Mouse (Mus musculus): ENCODE results near the gene Dhx58.
"Not testable (repeated sequence)": the region's sequence is repeated elsewhere in the genome, so short reads cannot be mapped to it uniquely, and the experiment has no call there.

Dhx58 gene

DNA sequence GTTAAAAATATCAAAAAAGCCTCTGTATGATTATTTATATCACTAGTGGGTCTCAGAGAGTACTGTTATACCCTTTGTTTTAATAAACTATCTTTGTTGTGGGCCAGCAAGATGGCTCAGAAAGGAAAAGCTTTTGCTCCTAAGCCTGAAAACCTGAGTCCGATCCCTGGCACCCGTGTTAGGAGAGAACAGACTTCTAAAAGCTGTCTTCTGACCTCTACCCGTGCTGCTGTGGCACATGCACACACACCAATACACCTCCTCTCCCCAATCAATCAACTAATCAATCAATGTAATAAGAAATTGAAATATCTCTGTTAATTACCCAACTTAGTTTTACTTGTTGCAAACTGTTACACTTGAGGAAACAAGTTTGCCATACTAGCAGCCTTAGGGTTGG is 3.4 kb downstream of the Dhx58 start:
- no peak for DNase-seq (ENCODE audit: low spot score)

GRCm38 (mm10) chr11:100697921-100698320 is 6.2 kb downstream of the Dhx58 start:
- DNase-seq (ENCODE audit: low spot score) = no peak

DNA sequence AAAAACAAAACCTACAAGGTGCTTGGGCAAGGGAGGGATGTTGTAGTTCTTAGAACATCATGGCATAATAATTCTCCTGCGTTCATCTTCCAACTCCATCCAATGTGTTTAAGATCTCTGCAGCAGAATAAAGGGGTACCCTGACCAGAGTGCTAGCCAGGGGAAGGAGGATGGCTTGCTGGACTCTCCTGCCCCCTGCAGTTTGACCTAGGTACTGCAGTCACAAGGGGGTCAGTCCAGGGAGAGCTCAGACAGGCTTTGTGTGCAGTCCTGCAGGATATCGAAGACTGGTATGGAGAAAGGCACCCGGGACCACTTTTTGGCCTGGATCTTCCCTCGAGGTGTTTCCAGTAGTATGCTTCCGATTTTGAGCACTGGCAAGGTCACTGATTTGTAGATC is 9.1 kb downstream of the Dhx58 start:
- DNase-seq (ENCODE audit: low spot score) = no peak

- no peak for DNase-seq (ENCODE audit: low spot score)
Observed at GRCm38 (mm10) chr11:100693154-100693553, 10.9 kb downstream of the Dhx58 start.

DNA sequence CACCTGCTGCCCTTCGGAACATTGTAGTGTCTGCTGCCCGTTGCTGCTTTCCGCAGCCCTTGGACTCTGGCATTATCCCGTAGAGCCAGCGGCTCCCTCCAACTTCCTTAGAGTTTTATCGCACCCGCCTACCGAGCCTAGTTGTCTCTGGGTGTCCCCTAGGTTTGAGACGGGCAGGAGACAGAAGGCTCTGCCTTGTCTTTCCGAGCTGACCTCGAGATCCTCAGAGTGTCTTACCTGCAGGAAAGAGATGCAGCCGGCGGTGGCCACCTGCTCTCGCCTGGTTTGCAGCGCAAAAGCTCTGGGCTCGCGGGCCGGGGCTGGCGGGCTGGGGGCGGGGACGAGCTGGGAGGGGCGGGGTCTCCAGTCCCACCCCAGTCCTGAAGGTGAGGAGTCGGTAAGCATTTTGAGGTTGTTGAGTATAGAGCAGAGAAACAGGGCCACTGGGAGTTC is 11.9 kb downstream of the Dhx58 start, which contains the start of gene Zfp385c:
Gene Zfp385c (minus strand): TSS at position 292 of the 453 bp plus-strand sequence.
- no peak for DNase-seq (ENCODE audit: low spot score)

GRCm38 (mm10) chr11:100690389-100690788 is 13.7 kb downstream of the Dhx58 start:
- DNase-seq (ENCODE audit: low spot score) = no peak

GRCm38 (mm10) chr11:100688443-100688842 is 15.6 kb downstream of the Dhx58 start:
- DNase-seq (ENCODE audit: low spot score) = no peak

GRCm38 (mm10) chr11:100687265-100687664 is 16.8 kb downstream of the Dhx58 start:
- no peak for DNase-seq (ENCODE audit: low spot score)

- DNase-seq (ENCODE audit: low spot score) = no peak
Observed at GRCm38 (mm10) chr11:100685371-100685770, 18.7 kb downstream of the Dhx58 start.

GRCm38 (mm10) chr11:100684084-100684483 is 20.0 kb downstream of the Dhx58 start:
- no peak for DNase-seq (ENCODE audit: low spot score)

- DNase-seq (ENCODE audit: low spot score) = no peak
Observed at GRCm38 (mm10) chr11:100682526-100682925, 21.5 kb downstream of the Dhx58 start.

DNA sequence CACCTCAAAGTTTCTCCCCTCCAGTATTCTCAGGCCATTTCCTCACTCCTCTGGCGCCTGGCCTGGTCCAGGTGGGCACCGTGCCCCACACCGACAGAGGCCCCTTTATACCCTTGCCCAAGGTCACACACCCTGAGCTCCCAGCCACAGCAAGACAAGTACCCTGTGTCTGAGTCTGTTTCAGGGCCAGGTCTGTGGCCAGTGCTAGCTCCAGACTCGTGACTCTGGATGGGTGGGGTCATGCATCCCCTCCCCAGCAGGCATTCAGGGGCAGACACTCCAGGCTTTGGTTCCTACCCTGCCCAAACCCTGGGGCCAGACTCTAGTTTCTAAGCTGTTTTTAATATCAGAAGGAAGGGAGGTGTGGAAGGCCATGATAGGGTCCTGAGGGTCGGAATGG is 22.2 kb downstream of the Dhx58 start:
- DNase-seq (ENCODE audit: low spot score) = no peak

GRCm38 (mm10) chr11:100677810-100678209 is 26.3 kb downstream of the Dhx58 start:
- DNase-seq (ENCODE audit: low spot score) = no peak

DNA sequence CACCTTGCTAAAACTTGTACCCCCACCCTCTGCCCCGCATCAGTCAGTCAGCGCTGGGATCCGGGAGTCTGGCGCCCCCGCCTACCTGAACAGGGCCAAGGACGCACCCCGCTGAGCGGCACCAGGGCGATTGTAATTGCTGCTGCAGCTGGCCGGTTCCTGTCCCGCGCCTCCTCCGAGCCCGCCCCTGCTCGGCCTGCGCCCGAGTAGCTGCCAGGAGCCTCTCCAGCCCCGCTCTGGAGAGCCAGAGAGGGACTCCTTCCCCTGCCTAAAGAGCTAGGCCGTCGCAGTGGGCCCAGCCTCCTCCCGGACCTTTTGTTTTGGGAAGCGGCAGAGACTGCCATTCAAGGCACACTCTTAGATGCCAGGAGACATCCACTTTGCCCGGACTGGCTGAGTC is 30.9 kb downstream of the Dhx58 start:
- no peak for DNase-seq (ENCODE audit: low spot score)

DNA sequence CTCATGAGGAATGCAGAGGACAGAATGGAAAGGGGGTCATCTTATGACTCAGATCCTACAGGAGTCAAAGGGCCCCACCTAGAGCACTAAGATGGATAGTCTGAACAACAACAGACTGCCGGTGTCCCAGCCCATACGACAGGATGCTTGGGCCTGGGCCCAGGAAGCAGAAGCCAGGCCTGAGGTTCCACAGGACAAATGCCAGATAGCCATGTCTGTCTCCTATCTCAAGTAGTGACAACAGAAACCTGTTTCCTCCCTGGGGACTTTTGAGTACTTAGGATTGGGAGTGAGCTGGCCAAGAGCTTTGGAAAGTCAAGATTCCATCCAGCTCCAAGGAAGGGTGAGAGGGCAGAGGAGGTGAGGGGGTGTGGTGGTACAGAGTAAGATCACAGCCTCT is 32.1 kb downstream of the Dhx58 start:
- no peak for DNase-seq (ENCODE audit: low spot score)

- no peak for DNase-seq (ENCODE audit: low spot score)
Observed at GRCm38 (mm10) chr11:100671049-100671448, 33.0 kb downstream of the Dhx58 start.

DNA sequence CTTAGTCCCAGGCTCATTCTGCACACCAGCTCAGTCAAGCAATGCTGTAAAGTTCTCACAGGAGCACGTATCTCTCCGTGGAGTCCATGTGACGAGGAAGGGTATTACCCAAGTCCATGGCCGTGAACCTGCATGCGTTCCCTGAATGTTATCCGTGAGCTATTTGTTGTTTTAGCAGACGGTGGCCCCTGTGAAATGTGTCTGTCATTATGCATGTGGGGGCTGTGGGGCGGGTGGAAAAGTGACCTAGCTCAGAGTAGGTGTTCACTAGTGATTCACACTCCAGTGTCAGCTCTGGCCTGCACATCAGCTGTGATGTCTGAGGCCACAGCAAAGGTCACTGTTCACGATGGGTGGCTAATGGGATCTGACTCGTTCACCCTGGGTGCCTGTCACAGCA is 44.3 kb downstream of the Dhx58 start:
- DNase-seq (ENCODE audit: low spot score) = no peak

GRCm38 (mm10) chr11:100656458-100656857 is 47.6 kb downstream of the Dhx58 start:
- DNase-seq (ENCODE audit: low spot score) = no peak

DNA sequence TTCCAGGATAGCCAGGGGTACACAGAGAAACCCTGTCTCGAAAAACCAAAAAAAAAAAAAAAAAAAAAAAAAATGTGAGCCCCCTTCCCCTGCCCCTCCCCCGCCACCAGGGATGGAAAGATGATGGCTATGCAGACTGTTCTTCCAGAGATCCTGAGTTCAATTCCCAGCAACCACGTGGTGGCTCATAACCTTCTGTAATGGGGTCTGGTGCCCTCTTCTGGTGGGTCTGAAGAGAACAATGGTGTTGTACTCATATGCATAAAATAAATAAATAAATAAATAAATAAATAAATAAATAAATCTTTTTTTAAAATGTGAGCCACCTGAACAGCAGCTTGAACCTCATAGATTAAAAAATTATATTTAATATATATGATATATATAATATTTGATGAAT is 48.5 kb downstream of the Dhx58 start:
- DNase-seq (ENCODE audit: low spot score) = not testable (repeated sequence)

GRCm38 (mm10) chr11:100651748-100652147 is 52.3 kb downstream of the Dhx58 start:
- DNase-seq (ENCODE audit: low spot score) = no peak

DNA sequence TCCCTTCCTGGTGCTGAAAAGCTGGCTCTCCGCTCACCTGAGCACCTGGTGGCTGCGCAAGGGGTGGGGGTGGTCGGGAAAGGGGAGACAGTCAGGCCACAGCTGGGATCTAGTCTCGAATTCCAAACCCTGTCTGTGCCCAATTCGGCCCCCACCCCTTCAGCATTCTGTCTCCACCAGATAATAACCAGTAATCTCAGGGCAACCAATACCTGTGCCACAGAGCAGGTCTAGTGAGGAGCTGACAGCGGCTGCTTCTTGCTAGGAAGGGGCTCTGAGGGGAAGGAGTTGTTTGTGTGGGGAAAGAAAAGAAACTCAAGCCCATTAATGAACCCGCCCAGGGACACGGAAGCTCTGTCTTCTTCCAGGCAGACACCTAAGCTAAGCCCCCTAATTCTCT is 52.9 kb downstream of the Dhx58 start:
- no peak for DNase-seq (ENCODE audit: low spot score)

DNA sequence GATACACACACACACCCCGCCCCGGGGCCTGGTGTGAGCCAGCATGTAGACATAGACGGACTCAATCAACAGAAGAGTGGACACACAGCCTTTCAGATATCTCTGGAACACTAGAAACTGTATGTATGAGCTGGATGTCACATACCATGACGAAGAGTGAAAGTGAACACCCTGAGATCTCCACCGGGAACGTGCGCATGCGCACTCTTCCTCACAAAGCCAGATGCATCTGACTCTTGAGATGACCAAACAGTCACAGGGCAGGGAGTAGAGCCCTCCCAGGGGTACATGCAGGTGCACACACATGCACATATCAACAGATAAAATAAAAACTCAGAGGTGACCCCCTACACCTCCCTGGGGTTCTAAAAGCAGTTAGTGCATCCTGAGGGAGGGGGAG is 55.7 kb downstream of the Dhx58 start:
- no peak for DNase-seq (ENCODE audit: low spot score)

DNA sequence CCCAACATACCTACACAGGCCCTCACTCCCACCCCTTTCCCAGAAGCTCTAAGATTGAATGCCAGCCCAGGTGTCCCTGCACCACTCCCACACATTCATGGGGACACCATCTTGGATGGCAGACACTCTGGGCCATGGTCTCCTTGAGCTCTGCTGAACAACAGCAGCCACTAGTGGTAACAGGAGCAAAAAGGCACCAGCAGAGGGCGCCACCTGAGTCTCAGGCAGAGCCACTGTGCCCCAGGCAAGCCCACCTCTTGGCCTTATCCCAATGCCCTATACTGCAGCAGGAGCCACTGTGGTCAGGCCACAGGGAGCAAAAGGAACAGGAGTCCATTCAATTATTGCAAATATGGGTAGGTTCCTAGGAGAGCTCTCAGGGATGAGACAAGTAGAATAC is 57.8 kb downstream of the Dhx58 start:
- peak; percentile 17 for DNase-seq (ENCODE audit: low spot score)

All from yolk sac, embryonic 10.5 days (tissue).